Mouse (Mus musculus) cerebellum, adult 11 months (tissue): ENCODE results near the gene Rps6ka2.

Experiments
- DNase-seq: peaks from one replicate; pipeline ENCODE4 v3.0.0; 2022

The Rps6ka2 gene

DNA sequence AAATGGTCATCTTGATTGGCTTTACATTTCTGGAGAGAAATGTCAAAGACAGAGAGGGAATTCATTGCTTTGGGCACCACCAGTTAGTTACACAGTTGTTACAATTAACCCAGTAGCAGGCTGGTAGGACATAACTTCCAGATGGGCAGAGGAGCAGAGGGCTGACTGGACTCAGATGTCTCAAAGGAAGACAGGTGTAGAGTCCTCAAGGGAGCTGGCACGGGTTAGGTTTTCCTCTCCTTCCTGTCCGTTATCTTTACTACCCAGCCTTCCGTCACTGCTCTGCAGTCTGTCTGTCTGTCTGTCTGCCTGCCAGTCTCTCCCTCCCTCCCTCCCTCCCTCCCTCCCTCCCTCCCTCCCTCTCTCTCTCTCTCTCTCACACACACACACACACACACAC is 52.3 kb downstream of the Rps6ka2 start:
- DNase-seq: no peak

GRCm38 (mm10) chr17:7228545-7228944 is 58.6 kb downstream of the Rps6ka2 start:
- DNase-seq: no peak

GRCm38 (mm10) chr17:7231312-7231711 is 61.4 kb downstream of the Rps6ka2 start:
- DNase-seq: no peak

DNA sequence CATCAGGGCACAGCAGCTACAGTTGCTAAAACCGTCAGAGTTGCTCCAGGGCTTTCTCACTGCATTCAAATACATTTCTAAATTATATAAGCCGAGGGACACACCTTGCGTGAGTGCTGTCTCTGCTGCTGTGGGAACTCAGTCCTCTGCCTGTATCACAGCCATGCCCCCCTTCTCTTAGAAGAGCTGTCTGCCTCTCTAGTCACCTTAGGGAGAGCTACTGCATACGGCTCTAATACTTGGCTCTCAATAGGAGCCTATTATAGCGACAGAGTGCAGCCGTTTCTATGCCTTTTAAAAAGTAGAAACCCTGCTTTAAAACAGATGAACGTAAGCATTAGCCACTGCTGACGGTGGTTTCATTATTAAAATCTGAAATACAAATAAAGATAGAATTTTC is 61.9 kb downstream of the Rps6ka2 start:
- DNase-seq: no peak

DNA sequence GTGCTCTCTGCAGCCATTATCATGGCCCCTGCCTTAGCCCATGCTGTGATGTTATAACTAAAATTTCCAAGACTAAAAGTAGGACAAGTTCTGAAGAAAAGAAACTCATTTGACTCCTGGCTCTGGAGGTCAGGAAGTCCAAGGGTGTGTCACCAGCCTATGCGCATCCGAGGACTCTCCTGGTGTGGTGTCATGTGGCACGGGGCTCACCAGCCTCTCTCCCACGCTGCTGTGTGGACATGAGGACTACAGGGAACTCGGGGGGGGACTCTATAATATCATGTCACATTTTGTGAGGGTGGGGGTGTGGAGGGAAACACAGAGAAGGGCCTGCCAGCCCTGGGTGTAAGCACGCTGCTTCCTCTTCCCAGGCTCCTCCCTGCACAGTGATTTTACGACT is 62.5 kb downstream of the Rps6ka2 start:
- DNase-seq: no peak

GRCm38 (mm10) chr17:7233197-7233596 is 63.3 kb downstream of the Rps6ka2 start:
- no peak for DNase-seq

DNA sequence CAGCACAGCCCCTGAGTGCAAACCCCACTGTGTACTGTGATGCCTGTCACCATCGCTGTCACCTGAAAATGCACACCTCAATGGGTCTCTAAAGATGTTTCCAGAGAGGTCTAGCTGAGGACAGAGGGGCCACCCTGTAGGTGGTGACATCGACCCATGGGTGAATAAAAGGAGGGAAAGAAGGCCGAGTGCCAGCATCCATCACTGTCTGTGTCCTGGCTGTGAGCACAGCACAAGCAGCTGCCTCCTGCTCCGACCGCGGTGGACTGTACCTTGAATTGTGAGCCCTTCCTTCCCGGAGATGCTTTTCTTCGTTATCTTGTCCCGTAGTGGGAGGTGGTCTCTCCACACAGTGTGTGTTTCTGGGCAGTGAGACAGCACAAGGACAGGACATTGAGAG is 67.8 kb downstream of the Rps6ka2 start:
- DNase-seq: no peak

GRCm38 (mm10) chr17:7238766-7239165 is 68.9 kb downstream of the Rps6ka2 start:
- no peak for DNase-seq

- DNase-seq: no peak
These were observed 70.6 kb downstream of the Rps6ka2 start for GRCm38 (mm10) chr17:7240526-7240925.

DNA sequence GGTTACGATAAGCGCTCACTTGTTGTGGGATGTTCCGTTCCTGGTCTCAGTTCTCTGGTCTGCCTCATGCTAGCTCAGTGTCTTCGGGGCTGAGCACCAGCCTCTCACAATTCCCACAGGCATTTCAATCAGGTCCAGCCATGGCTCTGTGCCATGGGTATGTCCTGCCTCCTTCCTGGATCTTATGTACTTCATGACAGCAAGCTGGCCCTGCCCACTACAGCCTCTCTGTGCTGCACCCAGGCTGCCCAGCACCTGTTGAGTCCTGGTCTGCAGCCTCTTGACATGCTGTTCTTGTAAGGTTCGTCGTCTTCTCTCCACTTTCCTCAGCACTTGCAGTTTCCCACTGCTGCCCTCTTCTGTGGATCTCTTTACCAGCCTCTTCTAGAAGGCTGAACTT is 75.2 kb downstream of the Rps6ka2 start:
- no peak for DNase-seq

DNA sequence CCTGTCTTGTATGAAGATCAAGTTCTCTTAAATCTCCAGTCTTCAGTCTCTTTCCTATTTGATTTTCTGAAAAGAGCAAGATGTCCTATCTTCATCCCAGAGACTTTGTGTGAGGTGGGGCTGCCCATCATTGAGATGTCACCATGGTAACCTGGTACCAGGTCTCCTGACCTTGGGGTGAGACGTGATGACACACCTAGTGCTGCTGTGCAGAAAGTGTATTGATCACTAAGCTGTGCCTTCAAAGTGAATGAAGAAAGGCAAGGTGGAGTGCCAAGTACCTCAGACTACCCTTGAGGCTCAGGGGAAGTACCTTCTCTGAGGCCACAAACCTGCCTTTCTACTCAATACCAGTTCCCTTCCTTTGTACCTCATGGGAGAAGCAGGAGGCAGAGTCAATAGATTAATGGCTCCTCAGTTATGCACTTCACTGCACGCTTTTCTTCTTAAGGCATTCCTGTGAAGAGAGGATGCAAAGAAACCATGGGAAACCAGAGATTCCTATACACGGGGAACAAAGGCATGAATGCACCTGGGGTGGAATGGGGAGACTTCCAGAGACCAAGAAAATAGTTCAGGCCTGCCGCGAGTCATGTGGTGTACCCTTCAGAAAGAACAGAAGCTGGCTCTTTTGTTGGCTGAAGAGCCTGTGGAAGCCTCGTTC is 77.1 kb downstream of the Rps6ka2 start:
- no peak for DNase-seq

GRCm38 (mm10) chr17:7250373-7250772 is 80.5 kb downstream of the Rps6ka2 start:
- DNase-seq: no peak

DNA sequence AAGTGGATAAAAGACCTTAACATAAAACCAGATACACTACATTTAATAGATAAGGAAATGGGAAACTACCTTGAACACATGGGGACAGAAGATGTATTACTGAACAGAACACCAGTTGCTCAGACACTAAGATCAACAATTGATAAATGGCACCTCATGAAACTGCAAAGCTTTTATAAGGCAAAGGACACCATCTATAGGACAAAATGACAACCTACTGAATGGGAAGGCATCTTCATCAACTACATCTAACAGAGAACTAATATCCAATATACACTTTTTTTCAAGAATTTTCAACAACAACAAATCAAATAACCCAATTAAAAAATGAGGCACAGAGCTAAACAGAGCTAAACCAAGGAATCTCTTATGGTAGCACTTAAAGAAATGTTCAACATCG is 87.3 kb downstream of the Rps6ka2 start:
- no peak for DNase-seq

- no peak for DNase-seq
These were observed 88.9 kb downstream of the Rps6ka2 start for GRCm38 (mm10) chr17:7258748-7259359.

GRCm38 (mm10) chr17:7260360-7260759 is 90.4 kb downstream of the Rps6ka2 start:
- no peak for DNase-seq

- no peak for DNase-seq
These were observed 92.1 kb downstream of the Rps6ka2 start for GRCm38 (mm10) chr17:7262056-7262455.

DNA sequence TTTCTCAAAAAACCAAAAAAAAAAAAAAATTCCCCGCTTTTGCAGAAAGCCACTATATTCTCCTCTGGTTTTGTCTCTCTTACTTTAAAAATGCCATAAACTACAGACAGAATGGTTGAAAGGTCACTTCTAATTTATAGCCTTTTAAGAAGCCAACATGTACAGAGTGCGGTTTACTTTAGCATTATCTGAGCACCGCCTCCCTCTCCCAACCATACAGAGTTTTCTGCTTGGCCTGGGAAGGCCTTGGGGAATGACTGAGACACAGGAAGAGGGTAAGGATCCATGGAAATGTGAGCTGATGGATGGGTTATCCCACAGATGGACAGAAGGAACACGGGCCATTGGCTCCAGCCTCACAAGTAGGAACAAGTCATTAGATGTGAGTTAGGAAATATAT is 92.7 kb downstream of the Rps6ka2 start:
- DNase-seq: no peak

DNA sequence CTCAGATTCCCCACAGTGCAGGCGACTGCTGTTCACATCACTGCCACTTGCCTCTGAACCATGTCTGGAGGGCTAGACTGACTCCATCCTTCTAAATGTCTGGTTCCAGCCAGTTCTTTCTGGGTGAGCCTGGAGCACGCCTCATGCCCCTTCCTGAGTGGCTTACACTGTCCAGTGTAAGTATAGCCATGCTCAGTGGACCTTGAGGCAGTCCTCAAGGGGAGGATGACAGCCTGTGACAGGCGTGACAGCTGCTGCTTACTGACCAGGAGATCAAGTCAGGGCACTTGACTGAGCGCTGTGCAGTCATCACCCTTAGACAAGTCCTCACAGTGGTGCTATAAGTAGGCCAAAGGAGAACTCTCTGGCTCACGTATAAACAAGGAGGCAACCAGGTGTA is 94.7 kb downstream of the Rps6ka2 start:
- DNase-seq: no peak

GRCm38 (mm10) chr17:7265291-7265690 is 95.4 kb downstream of the Rps6ka2 start:
- DNase-seq: no peak

GRCm38 (mm10) chr17:7265705-7266368 is 95.9 kb downstream of the Rps6ka2 start:
- no peak for DNase-seq

DNA sequence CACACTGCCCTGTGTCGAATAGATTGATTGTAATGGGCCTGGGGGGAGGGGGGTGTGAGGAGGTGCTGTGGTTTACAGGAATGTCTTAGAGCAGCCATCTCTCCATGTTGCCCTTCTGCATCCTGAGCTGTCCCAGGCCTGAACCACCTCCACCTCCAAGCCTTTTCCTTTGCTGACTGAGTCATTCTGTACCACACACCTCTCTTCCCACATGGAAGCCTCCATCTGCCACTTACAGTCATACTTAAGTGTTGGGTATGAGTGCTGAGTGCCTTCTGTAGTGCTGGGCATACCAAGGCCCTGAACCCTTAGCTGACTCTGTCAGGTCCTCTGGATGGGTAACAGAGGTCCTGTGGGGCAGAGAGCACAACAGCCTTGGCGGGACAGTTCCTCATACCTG is 97.9 kb downstream of the Rps6ka2 start:
- DNase-seq: no peak

DNA sequence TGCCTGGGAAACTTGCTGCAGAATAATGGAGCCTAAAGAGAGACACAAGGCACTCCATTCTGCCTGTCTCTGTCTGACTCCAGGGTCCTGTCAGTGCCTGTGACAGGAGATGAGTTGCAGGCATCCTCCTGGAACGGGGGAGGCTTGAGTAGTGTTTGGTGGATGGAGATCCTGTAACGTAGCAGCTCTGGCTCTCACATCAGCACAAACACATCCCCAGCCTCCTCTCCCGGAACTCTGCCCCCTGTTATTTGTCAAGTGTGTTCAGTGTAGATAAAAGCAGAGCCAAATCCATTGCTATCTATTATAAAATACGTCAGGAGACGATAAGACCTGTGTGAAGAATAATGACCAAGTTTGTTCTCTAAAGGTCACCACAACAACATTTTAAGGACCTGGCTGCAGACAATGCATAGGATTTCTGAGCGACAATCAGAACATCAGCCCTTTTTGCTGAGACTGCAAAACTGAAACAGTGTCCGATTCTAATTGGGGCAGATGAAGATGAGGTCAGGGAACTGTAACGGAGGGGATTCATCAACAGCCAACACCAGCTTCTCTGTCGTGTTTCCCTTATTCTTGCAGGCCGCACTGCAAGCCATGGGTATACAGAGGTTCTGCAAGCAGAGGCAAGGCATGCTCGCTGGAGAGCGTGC is 99.4 kb downstream of the Rps6ka2 start:
- DNase-seq: no peak

DNA sequence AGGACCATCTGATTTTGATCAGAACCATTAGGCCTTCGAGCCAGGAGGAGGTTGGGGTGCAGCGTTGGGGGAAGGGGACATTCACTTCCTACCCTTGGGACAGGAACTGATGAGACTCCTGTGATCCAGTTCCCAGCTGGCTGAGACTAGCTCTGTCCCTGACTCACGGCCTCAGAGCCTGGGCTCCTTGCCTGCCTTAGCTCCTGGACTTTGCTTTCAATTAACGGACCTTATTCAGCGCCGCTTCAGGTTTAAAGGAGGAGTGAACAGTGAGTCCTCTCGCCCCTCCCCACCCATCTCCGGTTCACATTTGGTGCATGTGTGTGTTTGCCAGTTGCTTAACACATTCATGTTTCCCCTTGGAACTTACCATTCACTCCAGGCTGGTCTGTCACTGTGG is 100.6 kb downstream of the Rps6ka2 start:
- no peak for DNase-seq

DNA sequence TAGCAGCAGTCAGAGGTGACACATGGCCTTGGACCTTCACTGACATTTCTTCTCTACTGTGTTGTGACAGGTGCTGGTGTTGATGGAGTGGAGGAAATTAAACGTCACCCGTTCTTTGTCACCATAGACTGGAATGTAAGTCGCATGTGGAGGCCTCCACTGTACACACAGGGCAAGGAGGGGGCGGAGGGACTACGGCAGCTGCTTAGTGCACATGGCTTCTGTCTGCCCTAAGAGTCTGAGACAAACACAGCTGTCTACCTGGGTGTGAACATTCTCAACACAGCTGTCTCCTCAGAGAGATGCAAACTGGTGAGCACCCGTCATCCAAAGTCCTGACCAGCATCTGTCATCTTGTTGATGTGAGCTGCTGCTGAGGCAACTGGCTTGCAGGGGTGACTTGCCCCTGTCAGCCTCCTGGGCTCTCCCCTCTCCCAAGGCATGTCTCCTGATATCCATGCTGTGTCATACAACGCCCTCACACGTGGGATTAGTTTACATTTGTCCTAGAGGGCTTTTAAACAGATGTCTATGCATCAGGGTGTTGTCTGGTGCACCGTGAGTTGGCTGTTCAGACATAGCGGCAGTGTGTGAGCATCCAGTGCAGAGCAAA is 101.7 kb downstream of the Rps6ka2 start:
- no peak for DNase-seq
